Mouse (Mus musculus) megakaryocyte, embryonic 14.5 days (primary cell): ENCODE measurements around the gene Fsd2.

Experiments
- FLI1 ChIP-seq: IDR thresholded peaks from 2 replicates; pipeline ENCODE4 v1.6.1; 2012; ENCODE audit warnings: low read length, inconsistent platforms, mixed read lengths
- GATA1 ChIP-seq: IDR thresholded peaks from 3 replicates; pipeline ENCODE4 v1.6.1; 2012; ENCODE audit warnings: mixed read lengths, low read length, inconsistent platforms, borderline replicate concordance

- TF ChIP-seq GATA1 (no peak), FLI1 (no peak)
Measured at GRCm38 (mm10) chr7:81548864-81549263, 17.9 kb downstream of the Fsd2 start.
